Mouse (Mus musculus) cortical plate, adult 2 months (tissue): ENCODE measurements around the gene Zfhx3. TPM values are rescaled to one million over a fixed set of nuclear protein-coding genes. Genes with fewer than 3 reads are reported as not detected.

Source experiments
- H3K27ac ChIP-seq: fragments of 200-500 bp; 2 replicates; pipeline ENCODE4 v1.5.1; 2012; ENCODE audit warnings: low read length, control low read depth, inconsistent platforms; ENCODE audit not compliant: insufficient read depth
- H3K4me1 ChIP-seq: fragments of 200-500 bp; 2 replicates; pipeline ENCODE4 v1.6.1; 2011; ENCODE audit warnings: low read length; ENCODE audit not compliant: control insufficient read depth, insufficient read depth
- H3K4me3 ChIP-seq: fragments of 200-500 bp; 2 replicates; pipeline ENCODE4 v1.5.1; 2011; ENCODE audit warnings: mild to moderate bottlenecking, low read length, control low read depth; ENCODE audit not compliant: insufficient read depth
- CTCF ChIP-seq: fragments of 200-500 bp; IDR thresholded peaks from 2 replicates; pipeline ENCODE4 v1.5.1; 2011; ENCODE audit warnings: mild to moderate bottlenecking, control low read depth, low read length; ENCODE audit not compliant: insufficient read depth; ENCODE audit errors: extremely low read depth
- POLR2A ChIP-seq: fragments of 200-500 bp; IDR thresholded peaks from 2 replicates; pipeline ENCODE4 v1.6.1; 2011; ENCODE audit warnings: mild to moderate bottlenecking, low read length, control low read depth; ENCODE audit not compliant: insufficient read depth; ENCODE audit errors: extremely low read depth
- polyA plus RNA-seq: library from polyadenylated mRNA; depleted of rRNA; stranded (reverse); fragments of >200 nt; gene quantifications from 2 replicates; pipeline ENCODE4 v1.2.3, GENCODE M21; 2012

Zfhx3 gene
- polyA plus RNA-seq, 1 experiment = 1.3 TPM

DNA sequence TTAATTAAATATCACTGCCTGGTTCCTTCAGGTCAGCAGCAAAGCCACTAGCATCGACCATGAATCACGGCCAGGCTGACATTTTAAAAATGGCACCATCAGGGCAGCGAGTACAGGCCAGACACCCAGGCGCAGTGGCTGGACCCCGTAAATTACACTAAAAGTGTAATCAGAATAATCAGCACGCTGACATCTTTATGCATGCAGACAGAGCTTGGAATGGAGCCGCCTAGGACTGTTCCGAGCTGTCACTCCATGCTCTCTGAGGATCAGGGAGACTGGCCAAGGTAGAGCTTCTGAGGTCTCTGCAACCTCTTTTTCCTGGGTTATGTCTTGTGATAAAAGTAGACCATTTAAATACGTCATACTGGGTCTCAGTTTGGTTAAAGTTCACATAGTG lies 420.0 kb downstream of the Zfhx3 start:
- Histone ChIP-seq H3K27ac (no peak overlapping the region), H3K4me3 (no peak overlapping the region), H3K4me1 (no peaks in the 10 kb centered on the region)
- TF ChIP-seq CTCF (no peak), POLR2A (no peak)

DNA sequence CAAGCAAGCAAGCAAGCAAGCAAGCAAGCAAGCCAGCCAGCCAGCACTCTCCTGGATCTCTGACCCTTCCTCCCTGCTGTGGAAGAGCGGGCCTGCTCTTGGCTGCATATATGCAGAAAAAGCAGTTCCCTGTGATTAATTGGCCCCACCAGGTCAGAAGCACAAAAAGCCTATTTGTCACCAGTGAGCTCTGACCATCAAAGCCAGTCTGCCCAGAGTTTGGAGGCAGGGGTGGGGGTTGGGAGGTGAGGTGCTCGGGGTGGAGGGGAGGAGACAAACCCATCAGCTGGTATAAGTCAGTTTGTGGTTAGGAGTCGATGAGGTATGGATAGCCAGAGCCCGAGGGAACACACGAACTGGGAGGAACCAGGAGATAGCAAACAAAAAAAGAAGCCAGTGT lies 421.0 kb downstream of the Zfhx3 start:
- H3K4me3 ChIP-seq = no peak overlapping the region
- no peak overlapping the region for H3K27ac ChIP-seq
- no peak for TF ChIP-seq POLR2A
- TF ChIP-seq CTCF = no peak
- no peaks in the 10 kb centered on the region for H3K4me1 ChIP-seq

DNA sequence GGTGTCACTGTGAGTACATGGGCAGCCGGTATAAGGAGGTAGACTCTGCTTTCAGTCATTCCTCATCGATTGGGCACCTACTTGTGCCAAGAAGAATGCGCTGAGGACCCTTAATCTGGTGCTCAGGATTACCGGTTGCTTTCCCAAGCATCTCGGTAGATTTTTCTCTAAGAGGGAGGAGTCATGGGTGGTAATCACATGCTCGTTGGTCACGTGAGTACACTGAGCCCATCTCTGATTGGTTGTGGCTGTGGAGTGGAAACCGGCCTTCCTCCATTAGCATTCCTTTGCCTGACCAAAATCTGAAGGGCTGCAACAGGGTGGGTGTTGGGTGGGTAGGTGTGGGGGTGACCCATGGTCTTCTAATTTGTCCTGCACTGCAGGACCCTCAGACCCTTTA lies 421.4 kb downstream of the Zfhx3 start:
- H3K4me1 ChIP-seq = no peaks in the 10 kb centered on the region
- TF ChIP-seq CTCF = no peak
- no peak overlapping the region for H3K27ac ChIP-seq
- H3K4me3 ChIP-seq = no peak overlapping the region

DNA sequence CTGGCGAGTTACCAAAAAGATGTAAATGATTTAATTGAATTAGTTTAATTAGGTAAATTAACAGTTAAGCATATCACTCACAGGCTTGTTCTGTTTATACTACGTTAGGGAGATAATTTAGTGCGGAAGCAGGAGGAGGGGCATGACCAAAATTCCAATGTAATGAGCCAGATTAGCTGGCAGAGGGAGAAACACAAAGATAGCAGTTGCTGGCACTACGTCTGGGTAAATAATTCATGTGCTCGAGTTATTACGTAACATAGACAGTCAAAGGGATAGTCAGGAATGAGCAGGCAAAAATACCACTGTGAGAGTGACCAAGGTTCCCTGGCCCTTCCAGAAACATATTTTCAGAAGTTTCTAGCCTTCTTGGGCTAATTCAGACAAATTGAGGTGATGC lies 426.6 kb downstream of the Zfhx3 start:
- Histone ChIP-seq H3K4me1 (no peaks in the 10 kb centered on the region), H3K27ac (no peak overlapping the region), H3K4me3 (no peak overlapping the region)
- TF ChIP-seq CTCF (no peak), POLR2A (no peak)

DNA sequence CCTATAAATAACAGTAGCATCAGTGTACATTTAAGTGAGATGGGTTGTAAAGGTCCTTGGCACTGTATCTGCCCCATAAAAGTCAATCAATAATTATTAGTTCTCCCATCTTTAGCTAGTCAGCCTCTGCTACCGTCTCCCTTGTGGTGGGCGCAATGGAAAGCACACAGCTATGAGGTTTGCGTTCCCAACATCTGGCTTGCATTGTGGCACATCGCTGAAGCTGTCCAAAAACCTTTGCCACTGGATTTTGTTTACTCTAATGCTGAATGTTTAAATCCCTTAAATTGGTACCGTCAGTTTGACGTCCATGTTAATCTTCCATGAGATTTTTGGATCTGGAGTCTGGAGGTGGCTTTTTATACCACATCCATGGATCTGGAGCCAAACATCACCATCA lies 428.3 kb downstream of the Zfhx3 start:
- Histone ChIP-seq H3K27ac (no peak overlapping the region), H3K4me3 (no peak overlapping the region), H3K4me1 (no peaks in the 10 kb centered on the region)
- no peak for TF ChIP-seq CTCF
- TF ChIP-seq POLR2A = no peak

DNA sequence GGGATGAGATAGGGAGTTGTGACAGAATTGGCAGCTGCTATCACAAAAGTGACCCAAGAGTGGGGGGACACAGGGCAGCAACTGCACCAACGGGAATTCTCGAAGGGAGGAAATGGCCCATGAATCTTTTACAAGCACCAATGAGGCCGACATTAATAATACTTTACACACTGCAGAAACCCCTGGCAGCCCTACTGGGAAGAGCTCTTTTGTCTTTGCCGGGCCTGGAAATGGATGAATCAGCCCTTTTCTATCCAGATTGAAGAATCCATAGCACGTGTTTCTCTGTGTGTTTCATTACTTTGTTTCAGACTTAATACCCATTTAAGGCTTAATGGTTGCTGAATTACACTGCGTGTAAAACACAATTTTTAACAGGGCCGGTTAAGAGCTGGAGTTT lies 430.6 kb downstream of the Zfhx3 start:
- no peaks in the 10 kb centered on the region for H3K4me1 ChIP-seq
- no peak overlapping the region for H3K27ac ChIP-seq
- H3K4me3 ChIP-seq = no peak overlapping the region
- TF ChIP-seq POLR2A (no peak), CTCF (no peak)

DNA sequence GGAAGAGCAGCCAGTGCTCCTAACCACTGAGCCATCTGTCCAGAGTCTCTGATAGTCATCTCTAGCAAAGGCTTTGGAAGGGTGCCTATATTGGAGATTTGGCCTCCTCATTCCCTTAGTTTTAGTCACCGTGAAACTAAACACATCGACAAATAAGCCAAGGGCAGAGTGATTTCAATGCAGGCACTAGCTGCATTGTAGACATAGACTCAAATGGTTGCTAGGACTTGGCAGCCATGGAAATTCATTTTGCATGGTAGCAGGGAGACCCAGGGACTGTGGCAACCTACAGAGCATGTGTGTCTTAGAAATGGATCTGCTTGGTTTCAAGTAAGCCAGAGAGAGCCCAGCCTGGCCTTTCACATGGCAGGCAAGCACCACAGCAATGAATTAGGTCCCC lies 435.6 kb downstream of the Zfhx3 start:
- TF ChIP-seq CTCF = no peak
- no peak for TF ChIP-seq POLR2A
- Histone ChIP-seq H3K4me1 (no peaks in the 10 kb centered on the region), H3K27ac (no peak overlapping the region), H3K4me3 (no peak overlapping the region)

DNA sequence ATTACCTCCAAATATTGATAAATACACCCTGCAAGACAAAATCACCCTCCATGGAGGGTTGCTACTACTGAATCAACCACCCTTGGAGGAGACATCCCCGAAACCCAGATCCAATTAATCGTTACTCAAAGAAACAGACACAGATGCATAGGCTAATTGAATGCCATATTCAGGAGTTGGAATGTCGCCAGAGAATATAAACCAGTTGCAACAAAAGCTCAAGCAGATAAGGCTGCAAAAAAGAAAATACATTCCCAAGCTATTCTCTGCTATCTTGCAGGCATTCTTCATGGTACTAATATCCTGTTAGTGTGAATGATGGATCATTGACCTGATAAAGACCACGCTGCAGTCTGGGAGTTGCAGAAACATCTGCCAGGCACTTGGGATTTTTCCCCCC lies 440.7 kb downstream of the Zfhx3 start:
- H3K4me1 ChIP-seq = no peaks in the 10 kb centered on the region
- TF ChIP-seq CTCF (no peak), POLR2A (no peak)
- H3K4me3 ChIP-seq = no peak overlapping the region
- no peak overlapping the region for H3K27ac ChIP-seq

DNA sequence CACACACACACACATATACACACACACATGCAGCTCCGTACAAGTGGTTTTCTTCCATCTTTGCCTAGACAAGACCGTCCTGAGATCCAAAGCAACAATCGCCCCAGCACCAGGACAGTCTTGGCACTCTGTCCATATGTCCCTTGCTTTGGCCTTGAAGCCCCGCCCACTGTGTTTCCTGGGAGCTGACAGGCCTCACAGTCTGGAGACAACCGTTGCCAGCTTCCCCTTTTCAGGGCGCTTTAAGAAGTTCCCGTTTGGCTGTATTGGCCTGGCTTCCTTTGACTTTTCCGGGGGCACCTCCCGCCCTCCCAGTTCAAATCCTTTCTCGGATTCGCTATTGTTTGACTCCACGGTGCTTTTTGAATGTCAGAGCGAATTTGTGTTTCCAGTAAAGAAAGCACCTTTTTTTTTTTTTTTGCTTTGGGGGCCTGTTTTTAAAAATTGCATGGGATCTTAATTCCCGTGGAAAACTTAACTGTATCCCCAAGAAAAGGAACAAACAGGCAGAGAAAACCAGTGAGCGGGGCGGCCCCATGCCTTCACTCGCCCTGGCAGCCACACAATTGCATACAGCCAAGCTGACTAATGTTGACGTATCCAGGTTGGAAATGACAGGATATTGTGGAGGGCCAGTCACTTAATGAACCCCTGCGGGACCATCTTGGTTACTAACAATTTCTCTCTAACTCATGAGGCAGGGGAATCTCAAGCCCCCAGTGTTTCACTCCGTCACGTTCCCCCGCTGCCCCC lies 444.9 kb downstream of the Zfhx3 start:
- TF ChIP-seq POLR2A (no peak), CTCF (no peak)
- Histone ChIP-seq H3K4me3 (no peak overlapping the region), H3K4me1 (no peaks in the 10 kb centered on the region), H3K27ac (no peak overlapping the region)

DNA sequence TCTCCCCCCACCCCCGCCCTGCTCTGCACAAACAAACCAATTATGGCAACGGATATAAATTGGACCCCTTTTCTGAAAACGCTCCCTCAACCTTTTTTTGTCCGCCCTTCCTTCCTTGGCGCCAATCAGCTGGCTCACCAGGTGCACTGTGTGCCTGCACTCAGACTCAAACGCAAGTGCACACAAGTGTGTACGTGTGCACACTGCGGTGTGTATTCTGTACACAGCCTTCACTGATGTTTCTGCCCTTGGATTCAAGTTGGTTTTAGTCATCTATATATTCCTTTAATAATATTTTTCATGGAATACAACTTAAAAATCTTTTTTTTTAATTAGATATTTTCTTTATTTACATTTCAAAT lies 445.4 kb downstream of the Zfhx3 start:
- Histone ChIP-seq H3K4me1 (no peaks in the 10 kb centered on the region), H3K27ac (no peak overlapping the region), H3K4me3 (no peak overlapping the region)
- TF ChIP-seq CTCF (no peak), POLR2A (no peak)
